Mouse (Mus musculus) cortical plate, adult 2 months (tissue): ENCODE measurements around the gene C1d. TPM values are rescaled to one million over a fixed set of nuclear protein-coding genes. Genes with fewer than 3 reads are reported as not detected.
"Not testable (repeated sequence)": the region's sequence is repeated elsewhere in the genome, so short reads cannot be mapped to it uniquely, and the experiment has no call there.

Experiments
- H3K27ac ChIP-seq: fragments of 200-500 bp; 2 replicates; pipeline ENCODE4 v1.5.1; 2012; ENCODE audit warnings: low read length, control low read depth, inconsistent platforms; ENCODE audit not compliant: insufficient read depth
- H3K4me1 ChIP-seq: fragments of 200-500 bp; 2 replicates; pipeline ENCODE4 v1.6.1; 2011; ENCODE audit warnings: low read length; ENCODE audit not compliant: control insufficient read depth, insufficient read depth
- H3K4me3 ChIP-seq: fragments of 200-500 bp; 2 replicates; pipeline ENCODE4 v1.5.1; 2011; ENCODE audit warnings: mild to moderate bottlenecking, low read length, control low read depth; ENCODE audit not compliant: insufficient read depth
- CTCF ChIP-seq: fragments of 200-500 bp; IDR thresholded peaks from 2 replicates; pipeline ENCODE4 v1.5.1; 2011; ENCODE audit warnings: mild to moderate bottlenecking, control low read depth, low read length; ENCODE audit not compliant: insufficient read depth; ENCODE audit errors: extremely low read depth
- POLR2A ChIP-seq: fragments of 200-500 bp; IDR thresholded peaks from 2 replicates; pipeline ENCODE4 v1.6.1; 2011; ENCODE audit warnings: mild to moderate bottlenecking, low read length, control low read depth; ENCODE audit not compliant: insufficient read depth; ENCODE audit errors: extremely low read depth
- polyA plus RNA-seq: library from polyadenylated mRNA; depleted of rRNA; stranded (reverse); fragments of >200 nt; gene quantifications from 2 replicates; pipeline ENCODE4 v1.2.3, GENCODE M21; 2012; rRNA removed

C1d gene
- 26.7 and 34.0 TPM in 2 replicates for polyA plus RNA-seq

- H3K4me1 ChIP-seq = no peaks in the 10 kb centered on the region; the same call in 1 of the 2 replicates
Measured at GRCm38 (mm10) chr11:17257443-17257842, at the start of gene C1d. TSS of gene C1d (plus strand) at chr11:17257579.

GRCm38 (mm10) chr11:17211258-17212140 is 45.9 kb upstream of the C1d start, which contains the start of gene Pno1:
TSS of gene Pno1 (minus strand) at chr11:17211568.
- TF ChIP-seq POLR2A (peak; percentile 77), CTCF (no peak)
- Histone ChIP-seq H3K27ac (peak within 1 kb of the TSS; percentile 22; the same call in 1 of the 2 replicates), H3K4me3 (peak within 1 kb of the TSS; percentile 42), H3K4me1 (no peaks in the 10 kb centered on the region; the same call in 1 of the 2 replicates)

More at GRCm38 (mm10) chr11:17257443-17257842, at the start of gene C1d:
- H3K27ac ChIP-seq = peak within 1 kb of the TSS; percentile 62
- TF ChIP-seq CTCF (no peak), POLR2A (peak; percentile 87)
- H3K4me3 ChIP-seq = peak within 1 kb of the TSS; percentile 95

GRCm38 (mm10) chr11:17212141-17212495 is 45.3 kb upstream of the C1d start:
- peak overlapping the region; percentile 42 for H3K4me3 ChIP-seq
- H3K27ac ChIP-seq = no peak overlapping the region
- no peak for TF ChIP-seq CTCF
- peak; percentile 61; the same call in 1 of the 2 replicates for TF ChIP-seq POLR2A
- H3K4me1 ChIP-seq = no peaks in the 10 kb centered on the region; the same call in 1 of the 2 replicates

- no peak overlapping the region for H3K27ac ChIP-seq
- no peaks in the 10 kb centered on the region; the same call in 1 of the 2 replicates for H3K4me1 ChIP-seq
- TF ChIP-seq POLR2A (no peak), CTCF (no peak)
- H3K4me3 ChIP-seq = no peak overlapping the region; the same call in 1 of the 2 replicates
Measured at GRCm38 (mm10) chr11:17212903-17213509, 44.4 kb upstream of the C1d start.

DNA sequence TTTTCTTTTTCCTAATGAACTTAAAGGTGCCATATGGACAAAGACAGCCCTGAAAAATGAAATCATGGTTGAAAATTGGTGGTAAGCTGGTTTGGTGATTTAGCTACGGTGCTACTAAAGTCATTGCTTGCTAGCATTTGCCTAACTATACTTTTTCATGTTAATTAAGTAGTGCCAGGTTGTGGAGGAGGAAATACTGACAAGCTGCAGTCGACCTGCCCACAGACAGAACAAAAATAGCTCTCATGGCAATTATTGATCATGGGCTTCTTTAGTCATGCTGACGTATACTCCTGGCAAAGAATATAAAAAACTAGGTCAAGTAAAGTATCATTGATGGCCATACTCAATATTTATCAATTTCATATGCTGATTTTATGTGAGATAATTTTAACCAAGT is 41.9 kb upstream of the C1d start:
- Histone ChIP-seq H3K27ac (no peak overlapping the region), H3K4me3 (no peak overlapping the region), H3K4me1 (no peaks in the 10 kb centered on the region; the same call in 1 of the 2 replicates)
- no peak for TF ChIP-seq POLR2A
- TF ChIP-seq CTCF = no peak

- Histone ChIP-seq H3K4me3 (no peak overlapping the region), H3K4me1 (no peaks in the 10 kb centered on the region; the same call in 1 of the 2 replicates), H3K27ac (no peak overlapping the region)
- TF ChIP-seq CTCF (no peak), POLR2A (no peak)
Measured at GRCm38 (mm10) chr11:17221126-17221525, 36.3 kb upstream of the C1d start.

DNA sequence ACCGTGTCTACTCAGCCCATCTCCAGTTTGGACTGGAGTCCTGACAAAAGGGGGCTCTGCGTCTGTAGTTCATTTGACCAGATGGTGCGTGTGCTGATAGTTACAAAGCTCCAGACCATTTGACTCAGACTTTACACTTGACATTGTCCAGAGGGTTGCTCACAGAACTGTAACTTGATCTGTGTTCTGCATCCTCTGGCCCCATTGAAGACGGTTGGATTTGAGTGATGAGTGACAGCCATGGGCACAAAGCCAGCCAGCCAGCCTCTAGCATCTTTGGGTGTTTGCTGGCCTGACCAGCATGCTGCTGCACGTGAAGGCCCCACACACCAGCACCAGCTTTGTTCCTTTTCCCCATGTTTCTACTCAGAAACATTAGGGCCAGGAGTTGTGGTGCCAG is 24.6 kb upstream of the C1d start:
- no peak overlapping the region for H3K27ac ChIP-seq
- TF ChIP-seq POLR2A = no peak
- TF ChIP-seq CTCF = no peak
- no peak overlapping the region for H3K4me3 ChIP-seq
- H3K4me1 ChIP-seq = no peaks in the 10 kb centered on the region

GRCm38 (mm10) chr11:17236449-17237037 is 20.8 kb upstream of the C1d start:
- Histone ChIP-seq H3K4me3 (no peak overlapping the region), H3K4me1 (no peaks in the 10 kb centered on the region)
- TF ChIP-seq POLR2A (no peak), CTCF (no peak)

DNA sequence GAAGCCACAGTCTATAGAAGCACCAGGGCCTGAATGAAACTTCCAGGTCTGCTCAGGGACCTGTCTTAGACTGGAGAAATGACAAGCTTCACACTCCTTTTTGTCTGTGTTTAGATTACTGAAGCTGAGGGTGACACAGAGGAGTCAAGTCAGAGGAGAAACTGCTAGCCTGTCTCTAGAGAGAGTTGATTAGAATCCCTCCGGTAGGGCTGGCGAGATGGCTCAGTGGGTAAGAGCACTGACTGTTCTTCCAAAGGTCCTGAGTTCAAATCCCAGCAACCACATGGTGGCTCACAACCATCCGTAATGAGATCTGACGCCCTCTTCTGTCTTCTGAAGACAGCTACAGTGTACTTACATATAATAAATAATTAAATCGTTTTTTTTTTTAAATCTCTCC is 18.8 kb upstream of the C1d start:
- H3K4me1 ChIP-seq, H3K4me3 ChIP-seq, H3K27ac ChIP-seq: not testable (repeated sequence)

More at GRCm38 (mm10) chr11:17236449-17237037, 20.8 kb upstream of the C1d start:
- H3K27ac ChIP-seq = no peak overlapping the region

DNA sequence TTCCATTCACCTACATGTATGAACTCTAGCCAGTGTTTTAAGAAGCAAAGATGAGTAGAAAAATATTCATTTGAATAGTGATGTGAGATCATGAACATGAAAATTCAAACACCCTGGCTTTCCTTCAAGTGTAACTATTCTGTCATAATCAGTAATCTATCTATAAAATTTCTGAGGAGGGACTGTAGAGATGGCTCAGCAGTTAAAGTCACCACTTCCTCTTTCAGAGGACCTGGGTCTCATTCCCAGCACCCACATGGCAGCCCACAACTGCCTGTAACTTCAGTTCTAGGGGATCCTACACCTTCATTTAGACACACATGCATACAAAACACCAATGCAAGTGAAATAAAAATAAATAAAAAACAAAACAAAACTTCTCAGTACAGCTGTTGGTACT is 8.7 kb upstream of the C1d start:
- TF ChIP-seq POLR2A (no peak), CTCF (no peak)
- no peak overlapping the region for H3K27ac ChIP-seq
- no peak overlapping the region for H3K4me3 ChIP-seq
- no peaks in the 10 kb centered on the region for H3K4me1 ChIP-seq
